ENCODE assay signal across 9 mouse cellular contexts in the genomic region with DNA sequence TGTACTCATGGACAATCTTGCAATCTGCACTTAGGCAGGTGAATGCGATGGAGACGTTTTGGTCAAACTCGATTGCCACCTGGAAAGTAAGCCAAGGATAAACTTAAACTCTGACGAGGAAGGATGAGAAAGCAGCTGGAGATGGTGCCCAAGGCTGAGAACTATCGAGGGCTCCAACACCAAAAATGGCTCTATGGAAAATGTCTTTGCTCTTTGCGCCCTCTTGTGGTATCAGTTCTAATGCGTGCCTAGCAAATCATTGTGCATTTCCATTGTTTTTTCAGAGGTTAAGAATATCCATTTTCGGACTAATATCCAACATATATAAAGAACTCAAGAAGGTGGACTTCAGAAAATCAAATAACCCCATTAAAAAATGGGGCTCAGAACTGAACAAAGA. TPM values are rescaled to one million over a fixed set of nuclear protein-coding genes. Genes with fewer than 3 reads are reported as not detected.
DNase-seq lines count a peak whose midpoint lies in the region; ATAC-seq lines count a peak whose summit lies in the region.
"Had no signal": no experiment of that assay in that cellular context is flagged by ENCODE, and none has a peak within 500 bp of the region (broad histone marks: within the 10 kb centered on the region; RNA-seq: fewer than 3 reads in every experiment).

No protein-coding gene starts in this region.

- H3K27ac ChIP-seq in kidney, embryonic 14.5 days (ENCODE audit: low read depth, low read length), result no peak overlapping the region

- ATAC-seq in kidney, embryonic 14.5 days (ENCODE audit: low FRiP score, low TSS enrichment), result no peak

- no peak overlapping the region for H3K4me2 ChIP-seq in kidney, embryonic 14.5 days (replicated peaks; ENCODE audit: low read depth, low read length)

- no peaks in the 10 kb centered on the region for H3K36me3 ChIP-seq in kidney, embryonic 14.5 days (ENCODE audit: control insufficient read depth, insufficient read depth, low read length)

- no peak overlapping the region for H3K9ac ChIP-seq in kidney, embryonic 14.5 days (ENCODE audit: low read depth, low read length)

- H3K9me3 ChIP-seq in kidney, embryonic 14.5 days (ENCODE audit: control insufficient read depth, low read length), result no peaks in the 10 kb centered on the region

- WGBS in kidney, embryonic 14.5 days, result 38% methylated on average over 8 of the region's 8 CpGs

- no peaks in the 10 kb centered on the region for H3K27me3 ChIP-seq in kidney, embryonic 14.5 days (ENCODE audit: control insufficient read depth, insufficient read depth, low read length)

- DNase-seq in adrenal gland, adult 2 months, result peak; percentile 60
- no peak for DNase-seq in adrenal gland, postnatal 4 days (ENCODE audit: low spot score in 2 of 2)
- peak; percentile 57 for DNase-seq in kidney, postnatal 10 days
- peak; percentile 67 for DNase-seq in MN1 (ENCODE audit: low spot score)
- DNase-seq in embryo, embryonic 10 days (ENCODE audit: low spot score), result peak; percentile 73
- DNase-seq in lung, postnatal 10 days, result peak; percentile 51
- no peak for DNase-seq in testis, postnatal 10 days (ENCODE audit: low spot score)

- H3K4me1 ChIP-seq in kidney, embryonic 14.5 days (ENCODE audit: control insufficient read depth, insufficient read depth, low read length), result no peaks in the 10 kb centered on the region

- H3K4me3 ChIP-seq in kidney, embryonic 14.5 days (ENCODE audit: low read length), result no peak overlapping the region

RNA-seq across cellular contexts. Expression of gene Lrrn4, which starts 26.1 kb away (rescaled TPM):
- total RNA-seq in adrenal gland, adult 2 months (2021), result 1 to 10 TPM; 4.4 to 5.1 TPM
- 8.4 and 10.1 TPM in 2 replicates for polyA plus RNA-seq in adrenal gland, adult 2 months (2012; rRNA removed)
- total RNA-seq in adrenal gland, postnatal 4 days (2021), result 1 to 10 TPM; 5.3 to 6.3 TPM
- 0.47 and 0.55 TPM in 2 replicates for polyA plus RNA-seq in kidney, embryonic 14.5 days (2014; fragmentation: Nextera tagmentation; extraction: Ambion mirVana)

RNA-seq across cellular contexts. Expression of gene Fermt1, which starts 38.9 kb away (rescaled TPM):
- not detected for total RNA-seq in adrenal gland, adult 2 months (2021)
- polyA plus RNA-seq in adrenal gland, adult 2 months (2012; rRNA removed), result not detected in 2 replicates
- total RNA-seq in adrenal gland, postnatal 4 days (2021), result 1 to 10 TPM in 1 of 2 experiments, not detected in 1; 1.9 TPM
- 12.4 and 15.9 TPM in 2 replicates for polyA plus RNA-seq in kidney, embryonic 14.5 days (2014; fragmentation: Nextera tagmentation; extraction: Ambion mirVana)
- polyA plus RNA-seq: heart, embryonic 14.5 days had no signal

Comparison
In these comparisons a context has a peak if more than half of its experiments do, and no peak if none do; other contexts are left out.
1. DNase-seq: peak in adrenal gland, adult 2 months (single experiment), kidney, postnatal 10 days (single experiment), MN1 (single experiment), embryo, embryonic 10 days (single experiment) and lung, postnatal 10 days (single experiment); none in adrenal gland, postnatal 4 days (0 of 2) and testis, postnatal 10 days (single experiment).